Mouse (Mus musculus) liver, embryonic 14.5 days (tissue): ENCODE measurements around the gene Ccdc191.

Source experiments
- CTCF ChIP-seq: IDR thresholded peaks from 2 replicates; pipeline ENCODE4 v1.5.1; 2016; ENCODE audit warnings: antibody characterized with exemption, low read depth, control low read depth
- EP300 ChIP-seq: IDR thresholded peaks from 2 replicates; pipeline ENCODE4 v1.6.1; 2016; ENCODE audit warnings: antibody characterized with exemption, low read depth

DNA sequence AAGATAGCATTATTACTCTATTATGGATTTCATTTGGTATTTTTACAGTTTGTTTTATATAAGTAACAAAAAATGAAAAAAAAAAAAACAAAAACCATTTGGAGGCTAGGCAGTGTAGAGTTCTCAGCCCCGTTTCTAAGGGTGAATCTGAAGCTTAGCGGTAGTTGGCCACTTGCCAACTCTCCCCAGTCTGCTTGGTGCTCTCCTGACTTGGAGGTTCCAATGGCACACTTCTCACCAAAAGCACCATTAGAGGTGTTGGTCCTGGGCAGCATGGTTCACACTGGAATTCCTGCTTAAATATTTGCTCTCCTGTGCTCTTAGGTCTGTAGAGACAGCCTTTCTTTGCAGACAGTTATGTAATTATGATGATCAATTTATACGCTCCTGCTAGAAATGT, 45.8 kb downstream of the Ccdc191 start:
- no peak for TF ChIP-seq CTCF
- TF ChIP-seq EP300 = no peak
